Mouse (Mus musculus) embryonic stem cell, embryonic (primary cell): ENCODE data around the gene Nt5c.

Experiments used
- CTCF ChIA-PET, 4 experiments: fragments of 300-600 bp in 2 of 4; fragments of 350-600 bp in 2 of 4; sonication (Branson Sonifier 250); formaldehyde crosslinking; loops; one replicate each; lab custom pipeline; 2022; ENCODE audit warnings: inconsistent platforms in 2 of 4; lab: Charles Lee
- POLR2A ChIA-PET, 4 experiments: fragments of 300-600 bp in 2 of 4; fragments of 350-600 bp in 2 of 4; sonication (Branson Sonifier 250); formaldehyde crosslinking; loops; one replicate each; lab custom pipeline; 2022; ENCODE audit warnings: antibody characterized with exemption in 4 of 4, inconsistent platforms in 1 of 4; lab: Charles Lee

Nt5c gene

DNA sequence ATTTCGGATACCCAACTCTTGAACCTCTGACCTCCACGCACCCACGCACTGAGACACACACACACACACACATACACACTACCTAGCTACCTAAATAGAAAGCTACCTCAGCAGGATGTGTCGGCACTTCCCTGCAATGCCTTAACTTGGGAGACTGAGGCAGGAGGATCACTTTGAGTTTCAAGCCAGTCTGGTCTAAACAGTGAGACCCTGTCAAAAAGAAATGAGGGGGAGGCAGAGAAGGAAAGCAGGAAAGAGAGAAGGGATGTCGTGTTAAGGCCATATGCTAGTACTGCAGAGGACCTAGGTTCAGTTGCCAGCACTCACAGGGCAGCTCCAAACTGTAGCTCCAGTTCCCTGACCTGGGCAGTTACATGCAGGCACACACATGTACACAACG, 23.4 kb upstream of the Nt5c start:
- ChIA-PET POLR2A (interaction anchor here (0.6 to 15.2 kb wide), 54 partner anchors 10 to 362 kb away, joined by 3 to 368 read pairs (median 9); partner anchors contain the start of genes Nt5c (in 3 of the 4), Sumo2 (in 3 of the 4), Mif4gd (in 2 of the 4) and Nup85 (in 2 of the 4)), CTCF (no interaction called here)

DNA sequence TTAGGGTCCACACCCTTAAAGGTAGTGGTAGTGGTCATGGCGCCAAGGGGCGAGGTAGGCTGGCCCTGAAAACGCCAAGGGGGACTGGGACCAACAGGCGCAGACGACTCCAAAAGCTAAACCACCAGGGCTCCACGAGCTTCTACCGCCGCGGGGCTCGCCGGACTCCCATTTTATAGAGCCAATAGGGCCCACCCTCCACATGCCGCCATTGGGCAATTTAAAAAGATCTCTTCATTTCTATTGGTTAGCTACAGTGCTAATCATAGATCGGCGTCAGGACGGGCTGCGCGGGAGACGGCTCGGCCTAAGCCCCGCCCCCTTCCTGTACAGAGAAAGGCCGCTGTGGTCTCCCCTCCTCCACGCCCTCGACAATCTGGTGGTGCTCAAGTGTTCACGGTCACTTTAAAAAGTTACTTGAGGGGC, 22.6 kb upstream of the Nt5c start, which contains the start of gene Jpt1:
TSS of gene Jpt1 (minus strand) at position 150 of the 426 bp plus-strand sequence.
- POLR2A ChIA-PET, result interaction anchor here (0.5 to 15.2 kb wide), 171 partner anchors 8 to 654 kb away, joined by 3 to 368 read pairs (median 4); partner anchors contain the start of genes Nt5c (in 4 of the 4), Armc7 (in 3 of the 4), Fdxr (in 3 of the 4) and Nup85 (in 3 of the 4)
- CTCF ChIA-PET, result interaction anchor here in 2 of 4 experiments (0.6 to 2.4 kb wide), 9 partner anchors 9 to 345 kb away, joined by 3 to 10 read pairs (median 3); partner anchors contain the start of gene Nt5c (in 2 of the 2)

DNA sequence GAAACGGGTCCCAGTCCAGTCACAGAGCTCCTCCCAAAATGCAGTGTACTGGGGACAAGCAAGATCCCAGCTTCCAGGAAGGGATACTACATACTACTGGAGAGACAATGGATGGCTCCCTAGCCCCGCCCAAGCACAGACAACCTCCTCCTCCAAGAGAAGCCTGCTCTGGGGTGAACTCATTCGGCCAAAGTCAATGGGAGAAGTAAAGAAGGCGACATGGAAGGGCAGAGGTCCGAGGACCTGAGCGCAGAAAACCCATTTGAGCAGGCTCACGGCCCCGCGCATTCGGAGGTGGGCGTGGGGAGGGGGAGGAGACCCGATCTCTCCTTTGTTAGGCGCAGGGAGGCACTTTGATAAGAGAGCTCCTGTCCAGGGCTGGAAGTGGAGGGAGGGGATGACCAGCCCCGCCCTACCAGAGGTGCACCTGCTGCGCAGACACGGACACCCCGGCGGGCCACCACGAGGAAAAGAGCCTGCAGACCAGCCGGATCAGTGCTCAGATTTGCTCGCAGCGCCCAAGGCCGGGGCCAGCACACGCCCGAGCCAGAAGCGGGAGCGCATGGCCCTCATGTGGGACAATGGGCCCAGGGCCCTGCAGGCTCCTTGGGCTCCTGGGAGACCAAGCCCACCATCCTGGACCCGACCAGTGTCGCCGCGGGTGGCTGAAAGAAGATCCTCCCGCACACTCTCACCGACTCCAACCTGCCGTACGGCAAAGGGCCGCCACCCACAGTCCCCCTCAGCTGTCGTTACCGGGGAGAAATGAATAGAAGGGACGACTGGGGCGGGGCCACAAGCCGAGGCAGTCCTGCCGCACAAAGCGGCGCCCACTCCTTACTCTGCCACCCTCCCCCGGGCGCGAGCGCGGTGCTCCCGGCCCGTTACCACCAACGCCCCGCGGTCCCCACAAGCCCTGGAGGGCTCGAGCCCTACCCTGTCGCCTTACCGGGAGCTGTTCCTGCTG, 21.9 kb upstream of the Nt5c start:
- ChIA-PET CTCF (interaction anchor here in 3 of 4 experiments (0.5 to 2.4 kb wide), 15 partner anchors 9 to 346 kb away, joined by 3 to 10 read pairs (median 3); partner anchors contain the start of gene Nt5c (in 3 of the 3)), POLR2A (interaction anchor here (0.5 to 15.2 kb wide), 180 partner anchors 8 to 654 kb away, joined by 3 to 368 read pairs (median 4); partner anchors contain the start of genes Nt5c (in 4 of the 4), Armc7 (in 3 of the 4), Slc25a19 (in 3 of the 4) and Sumo2 (in 3 of the 4))

DNA sequence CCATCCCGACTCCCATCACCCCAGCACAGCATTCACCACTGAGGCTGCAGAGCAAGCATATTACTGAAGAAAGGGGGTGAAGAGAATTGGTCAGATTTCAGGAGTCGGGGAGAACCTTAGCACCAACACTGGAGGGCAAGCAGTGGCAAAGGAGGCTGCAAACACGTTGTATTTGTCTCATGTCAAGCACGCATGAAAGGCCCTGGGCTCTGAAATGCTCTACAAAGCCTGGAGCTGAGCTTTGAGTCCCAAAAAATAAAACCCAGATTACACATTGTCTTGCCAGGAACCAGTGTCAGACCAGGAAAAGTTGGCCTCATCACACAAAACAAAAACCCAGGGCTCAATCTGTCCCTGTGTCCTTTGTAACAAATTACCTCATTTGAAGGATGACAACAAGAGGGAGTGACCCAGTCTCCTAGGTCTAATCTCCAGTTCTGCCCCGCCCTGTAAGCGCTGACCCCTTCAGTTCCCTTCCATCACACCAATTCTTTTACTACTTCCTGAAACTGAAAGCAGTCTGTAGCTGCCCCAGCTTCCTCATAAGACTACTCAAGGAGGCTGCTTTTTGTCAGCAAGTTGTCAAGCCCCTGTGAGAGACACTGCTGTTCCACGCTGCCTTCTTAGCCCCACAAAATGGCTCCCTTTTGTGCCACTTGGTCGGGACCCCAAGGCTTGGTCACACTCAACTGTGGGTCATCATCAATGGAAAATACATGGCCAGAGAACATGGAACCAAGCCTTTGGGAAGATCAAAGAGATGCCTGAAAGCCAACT, 20.9 kb upstream of the Nt5c start:
- POLR2A ChIA-PET, result interaction anchor here (0.5 to 15.2 kb wide), 70 partner anchors 8 to 500 kb away, joined by 3 to 368 read pairs (median 8); partner anchors contain the start of genes Armc7 (in 3 of the 4), Sumo2 (in 3 of the 4), Mif4gd (in 2 of the 4) and Nt5c (in 2 of the 4)
- CTCF ChIA-PET, result interaction anchor here in 3 of 4 experiments (0.5 to 2.4 kb wide), 9 partner anchors 10 to 346 kb away, joined by 3 to 12 read pairs (median 3); partner anchors contain the start of gene Nt5c (in 2 of the 3)

DNA sequence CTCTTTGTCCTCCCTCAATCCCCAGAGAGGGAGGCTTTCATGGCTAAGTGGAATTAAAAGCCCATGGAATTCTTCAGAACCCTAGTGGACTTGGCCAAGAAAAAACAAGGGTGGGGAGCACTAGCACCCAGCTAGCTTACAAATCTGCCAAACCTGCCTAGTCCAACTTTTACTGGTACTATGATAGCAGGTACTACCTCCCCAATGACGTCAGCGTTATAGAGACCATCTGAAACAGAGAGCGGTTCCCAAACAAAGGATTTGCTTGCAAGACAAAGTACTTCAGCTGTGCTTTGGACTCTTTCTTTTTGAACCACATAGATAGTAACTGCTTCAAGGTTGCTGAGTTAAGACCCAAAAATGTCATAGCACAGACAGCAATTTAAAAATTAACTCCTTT, 20.3 kb upstream of the Nt5c start:
- CTCF ChIA-PET, result interaction anchor here in 1 of 4 experiments (1.0 kb wide), 1 partner anchor 10 kb away, joined by 12 read pairs; no protein-coding TSS in a partner anchor
- POLR2A ChIA-PET, result interaction anchor here in 2 of 4 experiments (0.6 to 15.2 kb wide), 11 partner anchors 11 to 196 kb away, joined by 4 to 368 read pairs (median 59); partner anchors contain the start of genes Nt5c (in 2 of the 2), Sumo2 (in 2 of the 2) and Grb2 (in 1 of the 2)

DNA sequence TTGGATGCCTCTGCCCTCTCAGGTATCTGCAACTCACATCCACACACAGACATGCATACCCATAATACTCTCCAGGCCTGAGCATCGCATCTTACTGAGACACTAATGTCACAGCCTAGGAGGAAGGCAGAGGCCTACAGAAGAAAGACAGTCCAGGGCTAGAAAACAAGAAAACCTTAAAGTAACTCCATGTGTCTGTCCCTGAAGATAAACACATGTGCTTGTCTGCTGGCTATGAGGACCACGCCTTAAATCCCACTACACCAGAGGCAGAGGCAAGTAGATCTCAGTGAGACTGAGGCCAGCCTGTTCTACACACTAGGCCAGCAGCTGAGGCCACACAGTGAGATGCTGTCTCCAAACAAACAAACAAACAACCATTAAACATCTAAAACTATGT, 19.5 kb upstream of the Nt5c start:
- ChIA-PET POLR2A (interaction anchor here in 2 of 4 experiments (1.8 to 15.2 kb wide), 8 partner anchors 10 to 26 kb away, joined by 5 to 368 read pairs (median 131); partner anchors contain the start of genes Nt5c (in 2 of the 2) and Sumo2 (in 2 of the 2)), CTCF (no interaction called here)

DNA sequence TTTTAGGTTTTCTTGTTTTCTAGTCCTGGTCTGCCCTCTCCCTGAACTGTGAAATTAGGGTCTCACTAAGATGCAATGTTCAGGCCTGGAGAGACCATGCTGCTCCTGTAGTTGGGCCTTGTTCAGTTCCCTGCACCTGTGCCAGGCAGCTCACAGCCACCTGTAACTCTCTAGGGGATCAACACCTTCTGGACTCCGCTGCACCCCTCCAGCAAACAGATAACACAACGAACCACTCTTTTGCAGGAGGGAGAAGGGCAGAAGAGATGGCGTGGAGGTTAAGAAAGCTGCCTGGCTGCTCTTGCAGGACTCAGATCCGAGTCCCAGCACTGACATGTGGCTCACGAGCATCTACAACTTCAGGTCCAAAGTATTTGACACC, 18.8 kb upstream of the Nt5c start:
- ChIA-PET POLR2A (interaction anchor here in 3 of 4 experiments (0.9 to 15.2 kb wide), 12 partner anchors 9 to 332 kb away, joined by 3 to 368 read pairs (median 6); partner anchors contain the start of genes Nt5c (in 2 of the 3) and Armc7 (in 1 of the 3)), CTCF (interaction anchor here in 2 of 4 experiments (1.3 to 1.5 kb wide), 3 partner anchors 19 to 27 kb away, joined by 3 to 4 read pairs (median 4); partner anchors contain the start of gene Nt5c (in 1 of the 2))

DNA sequence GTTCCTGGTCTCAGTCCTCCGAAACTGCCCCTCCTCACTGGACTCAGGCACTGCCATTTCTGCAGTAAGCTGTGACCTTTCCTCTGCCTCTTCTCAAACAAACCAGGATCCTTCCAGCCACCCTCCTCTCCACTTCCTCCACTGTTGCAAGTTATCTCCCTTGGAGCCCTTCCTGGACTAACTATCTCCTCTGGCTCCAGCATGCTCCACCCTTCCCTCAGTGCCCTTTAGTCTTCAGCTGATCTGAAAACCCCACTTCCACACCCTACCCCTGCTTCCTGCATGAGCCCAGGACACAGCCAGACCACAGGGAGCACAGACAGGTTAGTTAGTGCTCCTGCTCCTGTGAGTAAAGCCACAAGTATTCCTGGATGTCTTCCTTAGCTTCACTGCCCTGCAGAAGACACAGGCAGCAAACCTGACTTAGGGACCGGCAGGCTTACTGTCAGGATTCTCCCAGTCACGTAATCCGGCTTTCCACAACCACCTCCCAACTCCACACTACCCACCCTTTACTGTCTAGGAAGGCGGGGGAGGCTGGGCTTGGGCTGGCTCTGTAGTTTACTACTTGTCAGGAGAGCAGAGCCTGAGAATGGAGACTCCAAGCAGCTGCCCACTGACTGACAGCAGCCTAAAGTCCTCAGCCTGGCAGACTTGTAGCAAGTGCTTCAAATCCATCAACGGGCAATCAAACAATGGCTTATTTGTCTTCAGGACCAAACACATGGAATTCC, 18.3 kb upstream of the Nt5c start:
- POLR2A ChIA-PET, result interaction anchor here in 3 of 4 experiments (0.9 to 15.2 kb wide), 13 partner anchors 9 to 332 kb away, joined by 3 to 368 read pairs (median 5); partner anchors contain the start of genes Nt5c (in 2 of the 3) and Armc7 (in 1 of the 3)
- CTCF ChIA-PET, result interaction anchor here in 3 of 4 experiments (0.6 to 1.5 kb wide), 8 partner anchors 18 to 332 kb away, joined by 3 to 7 read pairs (median 4); partner anchors contain the start of gene Nt5c (in 2 of the 3)

DNA sequence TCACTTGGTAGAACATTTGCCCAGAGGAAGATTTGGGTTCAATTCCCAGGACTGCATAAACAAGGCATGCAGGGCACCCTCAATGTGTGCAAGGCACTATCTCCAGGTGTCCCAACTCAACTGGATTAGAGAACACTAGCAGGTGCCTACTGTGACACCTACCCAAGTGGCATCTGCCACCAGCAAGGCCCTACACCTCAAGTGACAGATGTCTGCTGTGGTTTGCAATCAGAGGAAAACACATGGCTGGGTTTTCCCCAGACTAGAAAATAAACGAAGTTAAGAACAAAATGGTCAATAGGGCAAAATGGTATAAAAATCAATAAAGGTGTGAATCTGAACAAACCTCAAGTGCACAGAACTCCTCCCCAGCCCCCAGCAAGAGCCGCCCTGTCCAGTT, 16.4 kb upstream of the Nt5c start:
- CTCF ChIA-PET, result no interaction called here
- POLR2A ChIA-PET, result interaction anchor here in 2 of 4 experiments (1.1 to 20.2 kb wide), 3 partner anchors 9 to 20 kb away, joined by 5 to 278 read pairs (median 34); partner anchors contain the start of genes Jpt1 (in 1 of the 2) and Nt5c (in 1 of the 2)

DNA sequence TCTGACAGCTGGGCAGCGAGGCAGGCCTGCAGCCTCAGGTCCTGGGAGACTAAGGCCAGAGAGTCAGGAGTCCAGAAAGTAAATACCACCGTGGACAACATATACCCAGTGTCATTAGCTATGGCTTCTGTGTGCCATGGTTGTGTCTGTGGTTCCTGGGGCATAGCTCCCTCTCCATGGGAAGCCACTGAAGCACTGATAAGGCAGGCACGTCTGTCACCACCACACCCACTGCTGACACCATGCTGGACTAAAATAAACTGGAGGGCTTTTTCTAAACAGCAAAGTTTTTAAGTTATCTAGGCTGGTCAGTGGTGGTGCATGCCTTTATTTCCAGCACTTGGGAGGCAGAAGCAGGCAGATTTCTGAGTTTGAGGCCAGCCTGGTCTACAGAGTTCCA, 14.9 kb upstream of the Nt5c start:
- ChIA-PET POLR2A (interaction anchor here in 3 of 4 experiments (0.5 to 20.2 kb wide), 13 partner anchors 5 to 273 kb away, joined by 3 to 278 read pairs (median 5); partner anchors contain the start of genes Jpt1 (in 2 of the 3), Cdr2l (in 1 of the 3), Nt5c (in 1 of the 3) and Nup85 (in 1 of the 3)), CTCF (interaction anchor here in 2 of 4 experiments (0.7 to 1.7 kb wide), 2 partner anchors 15 to 25 kb away, joined by 5 to 9 read pairs; partner anchors contain the start of gene Nt5c (in 1 of the 2))

DNA sequence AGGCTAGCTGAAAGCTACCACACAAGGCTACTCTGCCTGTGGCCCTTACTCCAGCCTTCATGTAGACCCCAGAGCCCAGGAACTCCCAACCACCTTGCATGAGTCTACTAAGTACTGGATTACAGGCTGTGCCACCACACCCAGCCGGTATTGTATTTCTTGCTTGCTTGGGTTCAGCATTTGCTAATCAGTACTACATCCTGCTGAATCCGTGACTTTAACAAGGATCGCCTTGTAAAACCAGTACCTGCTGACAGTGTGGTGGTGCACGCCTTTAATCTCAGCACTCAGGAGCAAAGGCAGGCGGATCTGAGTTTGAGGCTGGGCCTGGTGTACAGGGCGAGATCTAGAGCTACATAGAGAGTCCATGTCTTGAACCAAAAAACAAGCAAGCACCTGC, 11.0 kb upstream of the Nt5c start:
- ChIA-PET CTCF (interaction anchor here in 2 of 4 experiments (0.5 to 1.6 kb wide), 3 partner anchors 19 to 927 kb away, joined by 3 to 5 read pairs (median 4); no protein-coding TSS in a partner anchor), POLR2A (interaction anchor here (0.5 to 20.2 kb wide), 15 partner anchors 9 to 983 kb away, joined by 3 to 278 read pairs (median 4); partner anchors contain the start of genes Jpt1 (in 4 of the 4), Nt5c (in 1 of the 4) and Sumo2 (in 1 of the 4))

DNA sequence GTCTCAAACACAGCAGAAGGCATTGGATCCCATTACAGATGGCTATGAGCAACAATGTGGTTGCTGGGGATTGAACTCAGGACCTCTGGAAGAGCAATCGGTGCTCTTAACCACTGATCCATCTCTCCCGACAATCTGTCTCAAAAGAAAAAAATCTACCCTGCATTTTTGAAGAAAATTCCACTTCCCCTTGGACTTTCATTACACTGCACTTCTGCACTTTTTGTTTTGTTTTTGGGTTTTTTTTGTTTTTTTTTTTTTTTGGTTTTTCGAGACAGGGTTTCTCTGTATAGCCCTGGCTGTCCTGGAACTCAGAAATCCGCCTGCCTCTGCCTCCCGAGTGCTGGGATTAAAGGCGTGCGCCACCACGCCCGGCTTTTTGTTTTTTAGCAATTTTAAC, 4.9 kb upstream of the Nt5c start:
- CTCF ChIA-PET, result interaction anchor here in 1 of 4 experiments (0.5 kb wide), 1 partner anchor 219 kb away, joined by 3 read pairs; the partner anchor contains the start of gene Fdxr
- POLR2A ChIA-PET, result interaction anchor here in 3 of 4 experiments (0.6 to 20.2 kb wide), 6 partner anchors 8 to 194 kb away, joined by 3 to 278 read pairs (median 4); partner anchors contain the start of gene Jpt1 (in 3 of the 3)

DNA sequence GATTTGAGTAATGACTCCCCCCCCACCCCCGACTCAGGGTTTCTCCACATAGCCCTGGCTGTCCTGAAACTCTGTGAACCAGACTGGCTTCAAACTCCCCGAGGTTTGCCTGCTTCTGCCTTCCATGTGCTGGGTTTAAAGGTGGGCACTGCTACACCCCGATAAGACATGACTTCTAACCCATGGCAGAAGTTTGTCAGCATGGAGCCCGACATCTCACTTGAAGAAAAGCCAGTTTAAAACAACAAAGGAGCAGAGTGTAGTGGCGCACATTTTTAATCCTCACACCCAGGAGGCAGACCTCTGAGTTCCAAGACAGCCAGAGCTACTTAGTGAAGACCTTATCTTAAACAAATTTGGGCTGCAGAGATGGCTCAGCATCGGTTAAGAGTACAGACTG, 725 bp upstream of the Nt5c start:
- ChIA-PET CTCF (interaction anchor here in 2 of 4 experiments (0.7 to 1.4 kb wide), 6 partner anchors 12 to 118 kb away, joined by 3 to 10 read pairs (median 5); partner anchors contain the start of gene Jpt1 (in 1 of the 2)), POLR2A (interaction anchor here in 3 of 4 experiments (0.6 to 20.2 kb wide), 20 partner anchors 9 to 123 kb away, joined by 3 to 278 read pairs (median 7); partner anchors contain the start of genes Jpt1 (in 3 of the 3), Armc7 (in 1 of the 3), Cdr2l (in 1 of the 3) and Sumo2 (in 1 of the 3))

DNA sequence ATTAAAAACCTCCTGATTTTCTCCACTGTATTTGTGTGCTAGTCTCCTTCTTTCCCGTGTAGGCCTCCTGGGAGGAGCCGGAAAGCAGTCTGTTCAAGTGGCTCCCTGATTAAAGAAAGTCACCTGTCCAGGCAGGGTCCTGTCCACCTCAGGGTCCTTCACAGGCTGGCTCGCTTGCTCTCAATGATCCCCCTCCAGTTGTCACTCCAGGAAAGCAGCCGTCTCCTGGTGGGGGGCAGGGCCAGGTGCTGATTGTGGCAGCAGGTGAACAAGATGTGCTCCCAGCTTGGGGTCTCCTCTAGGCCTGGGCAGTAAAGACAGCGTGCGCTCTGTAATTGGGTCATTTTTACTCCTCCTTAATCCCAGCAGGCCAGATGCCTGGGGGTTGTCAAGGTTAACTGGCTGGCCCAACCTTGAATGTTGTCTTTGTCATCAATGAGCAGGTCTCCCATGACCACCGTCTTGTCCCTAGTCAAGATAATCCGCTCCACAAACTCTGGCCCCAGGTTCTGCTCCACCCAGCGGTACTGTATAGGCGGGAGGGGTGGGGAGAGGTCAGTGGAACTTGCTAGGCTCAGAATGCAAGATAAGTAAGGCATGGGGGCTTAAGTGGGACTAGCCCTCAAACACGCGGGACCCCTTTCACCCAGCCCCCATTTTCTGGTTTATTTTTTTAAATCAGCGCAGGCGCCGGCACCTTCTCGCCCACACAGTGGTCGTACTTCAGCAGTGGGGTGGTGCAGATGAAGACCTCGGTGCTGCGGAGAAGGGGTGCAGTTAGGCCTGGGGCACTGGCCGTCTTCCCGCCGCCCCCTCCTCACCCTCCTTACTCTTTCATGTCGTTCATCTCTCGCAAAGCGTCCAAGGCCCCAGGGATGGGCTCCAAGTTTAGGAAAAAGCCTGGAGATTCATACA, 964 bp downstream of the Nt5c start:
- POLR2A ChIA-PET, result interaction anchor here (0.7 to 20.2 kb wide), 31 partner anchors 10 to 124 kb away, joined by 3 to 278 read pairs (median 5); partner anchors contain the start of genes Jpt1 (in 4 of the 4), Armc7 (in 2 of the 4), Cdr2l (in 1 of the 4) and Mrpl58 (in 1 of the 4)
- CTCF ChIA-PET, result interaction anchor here (0.5 to 1.4 kb wide), 18 partner anchors 12 to 327 kb away, joined by 3 to 10 read pairs (median 4); partner anchors contain the start of genes Armc7 (in 2 of the 4), Jpt1 (in 1 of the 4), Mif4gd (in 1 of the 4) and Slc9a3r1 (in 1 of the 4)
